Mouse (Mus musculus) stomach, embryonic 14.5 days (tissue): ENCODE results near the gene Olfr1504. TPM values are rescaled to one million over a fixed set of nuclear protein-coding genes. Genes with fewer than 3 reads are reported as not detected.
"Not testable (repeated sequence)": the region's sequence is repeated elsewhere in the genome, so short reads cannot be mapped to it uniquely, and the experiment has no call there.

Experiments
- ATAC-seq: fragments of 200-750 bp; cut with Nextera tagmentation; 2 replicates; pipeline ENCODE4 v1.8.0; 2017; ENCODE audit warnings: low read depth, moderate TSS enrichment; ENCODE audit not compliant: insufficient number of reproducible peaks, insufficient read depth, low FRiP score
- H3K27ac ChIP-seq: fragments of 300-500 bp; sonication (generic); 2 replicates; pipeline ENCODE4 v1.5.1; 2014; ENCODE audit warnings: mild to moderate bottlenecking, low read length, moderate library complexity, mixed read lengths
- H3K27me3 ChIP-seq: fragments of 300-500 bp; sonication (generic); 2 replicates; pipeline ENCODE4 v1.6.1; 2014; ENCODE audit warnings: low read length, control low read depth, mixed read lengths; ENCODE audit not compliant: control insufficient read depth, insufficient read depth
- H3K36me3 ChIP-seq: fragments of 300-500 bp; sonication (generic); 2 replicates; pipeline ENCODE4 v1.6.1; 2014; ENCODE audit warnings: mild to moderate bottlenecking, control low read depth, low read length, moderate library complexity, mixed read lengths; ENCODE audit not compliant: control insufficient read depth, insufficient read depth
- H3K4me1 ChIP-seq: fragments of 300-500 bp; sonication (generic); 2 replicates; pipeline ENCODE4 v1.6.1; 2014; ENCODE audit warnings: low read length, control low read depth, mixed read lengths; ENCODE audit not compliant: control insufficient read depth, insufficient read depth
- H3K4me2 ChIP-seq: fragments of 300-500 bp; sonication (generic); replicated peaks from 2 replicates; pipeline ENCODE4 v1.6.1; 2014; ENCODE audit warnings: low read depth, low read length, control low read depth
- H3K4me3 ChIP-seq: fragments of 300-500 bp; sonication (generic); 2 replicates; pipeline ENCODE4 v1.5.1; 2014; ENCODE audit warnings: low read depth, low read length, control low read depth
- H3K9ac ChIP-seq: fragments of 300-500 bp; sonication (generic); replicated peaks from 2 replicates; pipeline ENCODE4 v1.6.1; 2014; ENCODE audit warnings: low read depth, mild to moderate bottlenecking, control low read depth, low read length, moderate library complexity, mixed read lengths
- H3K9me3 ChIP-seq: fragments of 300-500 bp; sonication (generic); 2 replicates; pipeline ENCODE4 v1.6.1; 2016; ENCODE audit warnings: low read depth, low read length, control low read depth; ENCODE audit not compliant: control insufficient read depth
- WGBS: fragments of 180-500 bp; shearing (Covaris S2); extraction: QIAGEN DNeasy Blood & Tissue Kit; methylation state at CpG from one replicate; pipeline ENCODE4 v1.1.7; 2014; 5-methylcytosine and 5-hydroxymethylcytosine counted together
- polyA plus RNA-seq: library from polyadenylated mRNA; unstranded; fragments of >200 nt; fragmentation: Nextera tagmentation; extraction: Ambion mirVana; gene quantifications from 2 replicates; pipeline ENCODE4 v1.2.1, GENCODE M21; 2014

Gene Olfr1504
- not detected in 2 replicates for polyA plus RNA-seq

- Histone ChIP-seq H3K27ac (no peak within 1 kb of the TSS), H3K9ac (no peak within 1 kb of the TSS), H3K9me3 (no peaks in the 10 kb centered on the region), H3K4me3 (no peak within 1 kb of the TSS), H3K27me3 (no peaks in the 10 kb centered on the region), H3K36me3 (no peaks in the 10 kb centered on the region), H3K4me1 (no peaks in the 10 kb centered on the region), H3K4me2 (no peak within 1 kb of the TSS)
- whole genome bisulfite sequencing, result 58% methylated on average over 1 of the region's 1 CpGs
- ATAC-seq, result no peak
Observed at GRCm38 (mm10) chr19:13897828-13898227, at the start of gene Olfr1504. Olfr1504 (minus strand) TSS chr19:13897928.

GRCm38 (mm10) chr19:13913230-13913629 is 15.5 kb upstream of the Olfr1504 start, which contains the start of gene Olfr1505:
Olfr1505 (plus strand) TSS chr19:13913530.
- no peaks in the 10 kb centered on the region for H3K27me3 ChIP-seq
- no peaks in the 10 kb centered on the region for H3K4me1 ChIP-seq
- H3K4me2 ChIP-seq, result no peak within 1 kb of the TSS
- no peak for ATAC-seq
- no peaks in the 10 kb centered on the region for H3K36me3 ChIP-seq
- WGBS, result 72% methylated on average over 2 of the region's 2 CpGs
- H3K9me3 ChIP-seq, result no peaks in the 10 kb centered on the region
- H3K4me3 ChIP-seq, result no peak within 1 kb of the TSS
- no peak within 1 kb of the TSS for H3K9ac ChIP-seq
- H3K27ac ChIP-seq, result no peak within 1 kb of the TSS

GRCm38 (mm10) chr19:13861495-13861894 is 36.2 kb downstream of the Olfr1504 start, which contains the start of gene Olfr1502:
Olfr1502 (plus strand) TSS chr19:13861795.
- H3K36me3 ChIP-seq, result no peaks in the 10 kb centered on the region
- 91% methylated on average over 1 of the region's 1 CpGs for WGBS
- no peak within 1 kb of the TSS for H3K9ac ChIP-seq
- H3K9me3 ChIP-seq, result no peaks in the 10 kb centered on the region
- no peaks in the 10 kb centered on the region for H3K4me1 ChIP-seq
- no peaks in the 10 kb centered on the region for H3K27me3 ChIP-seq
- no peak within 1 kb of the TSS for H3K4me3 ChIP-seq
- no peak for ATAC-seq
- no peak within 1 kb of the TSS for H3K4me2 ChIP-seq
- H3K27ac ChIP-seq, result no peak within 1 kb of the TSS

- not testable (repeated sequence) for H3K9ac ChIP-seq, H3K27me3 ChIP-seq, H3K36me3 ChIP-seq, H3K9me3 ChIP-seq, H3K4me2 ChIP-seq, ATAC-seq, H3K4me3 ChIP-seq, H3K4me1 ChIP-seq, H3K27ac ChIP-seq
Observed at GRCm38 (mm10) chr19:13850592-13850991, 47.1 kb downstream of the Olfr1504 start, which contains the start of gene Olfr1501. Olfr1501 (minus strand) TSS chr19:13850692.

Other genes with a start within 250 kb of the Olfr1504 start
- not detected in 2 replicates for gene Olfr1490, start 246.8 kb downstream of the Olfr1504 start, polyA plus RNA-seq
- gene Olfr1491, start 200.7 kb downstream of the Olfr1504 start, polyA plus RNA-seq, result not detected in 2 replicates
- not detected in 2 replicates for gene Olfr1493-ps1, start 174.7 kb downstream of the Olfr1504 start, polyA plus RNA-seq
- gene Olfr1494, start 158.2 kb downstream of the Olfr1504 start, polyA plus RNA-seq, result not detected in 2 replicates
- not detected in 2 replicates for gene Olfr1495, start 133.3 kb downstream of the Olfr1504 start, polyA plus RNA-seq
- not detected in 2 replicates for gene Olfr1496, start 120.0 kb downstream of the Olfr1504 start, polyA plus RNA-seq
- gene Olfr1497, start 99.7 kb downstream of the Olfr1504 start, polyA plus RNA-seq, result not detected in 2 replicates
- not detected in 2 replicates for gene Olfr1499, start 78.5 kb downstream of the Olfr1504 start, polyA plus RNA-seq
- not detected in 2 replicates for gene Olfr1500, start 67.4 kb downstream of the Olfr1504 start, polyA plus RNA-seq
- not detected in 2 replicates for gene Olfr1501, start 47.2 kb downstream of the Olfr1504 start, polyA plus RNA-seq
- gene Olfr1502, start 36.1 kb downstream of the Olfr1504 start, polyA plus RNA-seq, result not detected in 2 replicates
- not detected in 2 replicates for gene Olfr1505, start 15.6 kb upstream of the Olfr1504 start, polyA plus RNA-seq